Mouse (Mus musculus) CH12.LX (cell line): ENCODE measurements around the gene Nelfb. TPM values are rescaled to one million over a fixed set of nuclear protein-coding genes. Genes with fewer than 3 reads are reported as not detected.
A peak's percentile ranks its signal among the peaks of the same experiment; 100 is the strongest.

Experiments
- DNase-seq: peaks from one replicate; pipeline ENCODE4 v3.0.0-alpha.2; 2013; ENCODE audit errors: extremely low read depth
- H3K27ac ChIP-seq: 2 replicates; pipeline ENCODE4 v1.5.1; 2012; ENCODE audit warnings: low read depth, mild to moderate bottlenecking, control low read depth, moderate library complexity; ENCODE audit not compliant: insufficient read depth
- H3K27me3 ChIP-seq: replicated peaks from 2 replicates; pipeline ENCODE3; 2012; ENCODE audit warnings: inconsistent platforms
- H3K36me3 ChIP-seq, 2 experiments: replicated peaks in 1 of 2; 2 replicates each; pipeline versions ENCODE3 to v1.6.1; 2012; ENCODE audit warnings: inconsistent platforms in 1 of 2, low read length in 1 of 2, mild to moderate bottlenecking in 1 of 2, mixed read lengths in 1 of 2, moderate library complexity in 1 of 2; ENCODE audit not compliant: control insufficient read depth in 1 of 2, insufficient read depth in 1 of 2
- H3K4me1 ChIP-seq, 2 experiments: 2 replicates each; pipeline ENCODE4 v1.6.1; 2012; ENCODE audit warnings: inconsistent platforms in 1 of 2, moderate library complexity in 1 of 2; ENCODE audit not compliant: insufficient read depth in 2 of 2, control insufficient read depth in 1 of 2
- H3K4me2 ChIP-seq: 2 replicates; pipeline ENCODE4 v1.6.1; 2012; ENCODE audit warnings: low read depth, mild to moderate bottlenecking, control low read depth; ENCODE audit not compliant: poor library complexity, insufficient read depth, severe bottlenecking
- H3K4me3 ChIP-seq, 3 experiments: fragments of 150-350 bp in 1 of 3; sonication (generic) in 1 of 3; replicated peaks in 1 of 3; 2 replicates each; pipeline versions ENCODE3 to v1.5.1; 2011 to 2012; ENCODE audit warnings: low read depth in 2 of 3, low read length in 2 of 3, mild to moderate bottlenecking in 2 of 3, moderate library complexity in 2 of 3, control low read depth in 1 of 3, improper control_type of control experiment in 1 of 3, inconsistent platforms in 1 of 3, mixed read lengths in 1 of 3; ENCODE audit not compliant: poor library complexity in 1 of 3
- H3K79me2 ChIP-seq: replicated peaks from 2 replicates; pipeline ENCODE4 v1.6.1; 2012; ENCODE audit warnings: mild to moderate bottlenecking, moderate library complexity; ENCODE audit not compliant: control insufficient read depth, poor library complexity, insufficient read depth, severe bottlenecking; ENCODE audit errors: extremely low read depth
- H3K9ac ChIP-seq: 2 replicates; pipeline ENCODE4 v1.6.1; 2012; ENCODE audit warnings: low read depth, mild to moderate bottlenecking, control low read depth, moderate library complexity; ENCODE audit not compliant: insufficient read depth
- H3K9me3 ChIP-seq: replicated peaks from 2 replicates; pipeline ENCODE3; 2012; ENCODE audit warnings: low read length, inconsistent platforms, mixed read lengths
- BHLHE40 ChIP-seq: IDR thresholded peaks from 2 replicates; pipeline ENCODE4 v1.6.1; 2011; ENCODE audit warnings: mild to moderate bottlenecking, low read depth, low read length, improper control_type of control experiment
- CTCF ChIP-seq, 2 experiments: IDR thresholded peaks in 1 of 2; conservative IDR thresholded peaks in 1 of 2; 2 replicates each; pipeline ENCODE4 v1.5.1; 2011 to 2012; ENCODE audit warnings: low read depth in 2 of 2, low read length in 2 of 2, improper control_type of control experiment in 1 of 2, inconsistent platforms in 1 of 2, mild to moderate bottlenecking in 1 of 2, moderate library complexity in 1 of 2
- E2F4 ChIP-seq: IDR thresholded peaks from 2 replicates; pipeline ENCODE4 v1.6.1; 2011; ENCODE audit warnings: low read depth, low read length, improper control_type of control experiment; ENCODE audit not compliant: insufficient replicate concordance
- ELF1 ChIP-seq: IDR thresholded peaks from 2 replicates; pipeline ENCODE4 v1.6.1; 2014; ENCODE audit warnings: low read depth, mild to moderate bottlenecking, inconsistent platforms, low read length, improper control_type of control experiment
- GABPA ChIP-seq: IDR thresholded peaks from 2 replicates; pipeline ENCODE4 v1.6.1; 2012; ENCODE audit warnings: low read depth, low read length, improper control_type of control experiment, inconsistent platforms; ENCODE audit not compliant: insufficient replicate concordance
- IRF4 ChIP-seq: IDR thresholded peaks from 2 replicates; pipeline ENCODE4 v1.6.1; 2014; ENCODE audit warnings: low read depth, mild to moderate bottlenecking, inconsistent platforms, low read length, improper control_type of control experiment
- JUND ChIP-seq: conservative IDR thresholded peaks from 2 replicates; pipeline ENCODE4 v1.6.1; 2011; ENCODE audit warnings: low read depth, low read length, improper control_type of control experiment
- MAFK ChIP-seq: IDR thresholded peaks from 2 replicates; pipeline ENCODE4 v1.6.1; 2011; ENCODE audit warnings: low read length, improper control_type of control experiment; ENCODE audit not compliant: insufficient replicate concordance
- MAZ ChIP-seq: IDR thresholded peaks from 2 replicates; pipeline ENCODE4 v1.6.1; 2012; ENCODE audit warnings: low read depth, mild to moderate bottlenecking, inconsistent platforms, low read length, improper control_type of control experiment, moderate library complexity
- MEF2A ChIP-seq: IDR thresholded peaks from 2 replicates; pipeline ENCODE4 v1.6.1; 2014; ENCODE audit warnings: low read depth, mild to moderate bottlenecking, inconsistent platforms, low read length, improper control_type of control experiment, borderline replicate concordance
- MXI1 ChIP-seq: IDR thresholded peaks from 2 replicates; pipeline ENCODE4 v1.6.1; 2011; ENCODE audit warnings: mild to moderate bottlenecking, low read depth, low read length, improper control_type of control experiment
- MYC ChIP-seq: IDR thresholded peaks from 2 replicates; pipeline ENCODE4 v1.6.1; 2011; ENCODE audit warnings: low read depth, mild to moderate bottlenecking, improper control_type of control experiment, low read length
- NELFE ChIP-seq: IDR thresholded peaks from 2 replicates; pipeline ENCODE4 v1.6.1; 2011; ENCODE audit warnings: low read depth, low read length, improper control_type of control experiment
- RAD21 ChIP-seq: IDR thresholded peaks from 2 replicates; pipeline ENCODE4 v1.6.1; 2011; ENCODE audit warnings: low read depth, mild to moderate bottlenecking, low read length, improper control_type of control experiment, moderate library complexity
- RCOR1 ChIP-seq: conservative IDR thresholded peaks from 2 replicates; pipeline ENCODE4 v1.6.1; 2012; ENCODE audit warnings: low read depth, mild to moderate bottlenecking, inconsistent platforms, low read length, improper control_type of control experiment
- SMC3 ChIP-seq: IDR thresholded peaks from 2 replicates; pipeline ENCODE4 v1.6.1; 2011; ENCODE audit warnings: low read depth, low read length, improper control_type of control experiment
- TCF12 ChIP-seq: IDR thresholded peaks from 2 replicates; pipeline ENCODE4 v1.6.1; 2014; ENCODE audit warnings: low read depth, mild to moderate bottlenecking, inconsistent platforms, low read length, improper control_type of control experiment
- USF1 ChIP-seq: IDR thresholded peaks from 2 replicates; pipeline ENCODE4 v1.6.1; 2014; ENCODE audit warnings: low read depth, mild to moderate bottlenecking, inconsistent platforms, low read length, improper control_type of control experiment
- ZNF384 ChIP-seq: IDR thresholded peaks from 2 replicates; pipeline ENCODE4 v1.6.1; 2012; ENCODE audit warnings: low read depth, low read length, improper control_type of control experiment, inconsistent platforms
- dilution Hi-C: fragments of 300-500 bp; cut with MboI; formaldehyde crosslinking; loops from 2 replicates; pipeline ENCODE4 v1.14.3; 2020; ENCODE audit warnings: low sequenced_read_pairs; ENCODE audit not compliant: extremely low pct_unique_long_range_greater_than_20kb, extremely low pct_ligation_motif_present
- in situ Hi-C: fragments of 300-500 bp; cut with MboI; formaldehyde crosslinking; loops from 3 replicates; pipeline ENCODE4 v1.14.3; 2019; ENCODE audit warnings: low sequenced_read_pairs, low pct_ligation_motif_present, low pct_unique_long_range_greater_than_20kb, mixed read lengths
- polyA plus RNA-seq: library from polyadenylated mRNA; unstranded; fragments of >175 nt; gene quantifications from 2 replicates; pipeline ENCODE4 v1.2.1, GENCODE M21; 2012; ENCODE audit warnings: low read depth; ENCODE audit not compliant: insufficient read length
- total RNA-seq, 2 experiments: library from RNA; depleted of rRNA; stranded (reverse); fragments of 300-350 nt in 1 of 2; fragments of >200 nt in 1 of 2; gene quantifications; 2 replicates each; pipeline ENCODE4 v1.2.3; 2012 to 2014

The Nelfb gene
- total and polyA plus RNA-seq, 3 experiments, result 53.6 to 58.0 (median 57.0) TPM

DNA sequence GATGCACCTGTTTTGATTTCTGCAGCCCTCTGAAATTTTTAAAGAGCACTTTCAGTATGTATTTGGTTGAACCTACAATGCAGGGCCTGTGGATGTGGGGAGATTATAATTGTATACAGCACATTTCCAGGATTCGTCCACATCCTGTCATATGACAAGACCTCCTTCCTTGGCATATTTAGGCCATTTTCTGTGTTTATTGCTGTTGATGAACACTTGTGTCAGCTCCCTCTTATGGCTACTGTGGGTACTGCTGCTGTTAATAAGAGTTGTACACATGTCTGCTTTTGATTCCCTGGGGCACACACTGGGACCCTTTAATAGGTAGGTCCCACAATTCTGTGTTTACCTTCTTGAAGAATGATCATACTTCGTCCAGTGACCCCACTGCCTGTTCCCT is 53.6 kb downstream of the Nelfb start:
- H3K27me3 ChIP-seq, result peaks cover 2% of the 10 kb centered on the region
- no peak for TF ChIP-seq MXI1
- no peak for TF ChIP-seq USF1
- TF ChIP-seq CTCF (conservative IDR thresholded peaks at IDR 0.05 in 1 of 2, IDR thresholded peaks at IDR 0.05 in 1 of 2; ENCODE audit: low read depth in 2 of 2, low read length in 2 of 2), result peak; percentile 66 to 72; a peak in 3 of 4 replicates
- peak; percentile 26 for TF ChIP-seq RAD21
- peak; percentile 46 for TF ChIP-seq SMC3
- H3K4me3 ChIP-seq, result no peak overlapping the region
- H3K4me1 ChIP-seq, result no peaks in the 10 kb centered on the region
- DNase-seq, result peak; percentile 70
- no peak overlapping the region for H3K9ac ChIP-seq
- H3K27ac ChIP-seq, result no peak overlapping the region
- H3K9me3 ChIP-seq, result no peaks in the 10 kb centered on the region
- dilution Hi-C loops (no loop called here), in situ Hi-C loops (no loop called here)
- H3K4me2 ChIP-seq, result no peak overlapping the region
- H3K36me3 ChIP-seq, result no peaks in the 10 kb centered on the region
- no peaks in the 10 kb centered on the region for H3K79me2 ChIP-seq

DNA sequence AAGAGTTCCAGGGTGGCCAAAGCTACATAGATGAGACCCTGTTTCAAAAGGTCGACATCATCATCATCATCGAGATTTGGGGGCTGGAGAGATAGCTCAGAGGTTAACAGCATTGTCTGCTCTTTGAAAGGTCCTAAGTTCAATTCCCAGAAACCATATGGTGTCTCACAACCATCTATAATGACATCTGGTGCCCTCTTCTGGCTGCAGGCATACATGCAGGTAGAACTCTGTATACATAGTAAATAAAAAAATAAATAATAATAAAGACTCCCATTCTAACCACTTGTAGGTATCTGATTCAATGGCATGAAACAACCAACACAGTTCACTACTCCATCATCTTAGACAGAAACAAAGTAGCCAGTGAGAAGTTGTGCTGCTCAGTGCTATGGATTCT is 54.3 kb downstream of the Nelfb start:
- Histone ChIP-seq H3K4me1 (no peaks in the 10 kb centered on the region), H3K9ac (no peak overlapping the region), H3K4me3 (no peak overlapping the region), H3K27me3 (peaks cover 3% of the 10 kb centered on the region), H3K4me2 (no peak overlapping the region), H3K79me2 (no peaks in the 10 kb centered on the region), H3K36me3 (no peaks in the 10 kb centered on the region), H3K9me3 (no peaks in the 10 kb centered on the region), H3K27ac (no peak overlapping the region)
- TF ChIP-seq NELFE, result no peak
- TF ChIP-seq JUND, result no peak
- peak; percentile 50 for TF ChIP-seq SMC3
- TF ChIP-seq MAFK, result no peak
- no peak for TF ChIP-seq ZNF384
- no peak for TF ChIP-seq IRF4
- peak; percentile 51 for TF ChIP-seq RAD21
- peak in 1 of 2 experiments; percentile 67; a peak in 2 of 4 replicates for TF ChIP-seq CTCF (conservative IDR thresholded peaks at IDR 0.05 in 1 of 2, IDR thresholded peaks at IDR 0.05 in 1 of 2; ENCODE audit: low read depth in 2 of 2, low read length in 2 of 2)
- no peak for TF ChIP-seq E2F4
- no peak for TF ChIP-seq MXI1
- no peak for TF ChIP-seq RCOR1
- no peak for TF ChIP-seq GABPA
- no peak for TF ChIP-seq MAZ
- TF ChIP-seq TCF12, result no peak
- no peak for TF ChIP-seq ELF1
- 0 out of 2 replicates have a peak, but pooled peaks have one; percentile 41 for TF ChIP-seq MYC
- TF ChIP-seq MEF2A, result no peak
- TF ChIP-seq BHLHE40, result no peak
- no peak for DNase-seq
- dilution Hi-C loops (no loop called here), in situ Hi-C loops (no loop called here)
